Mouse (Mus musculus): ENCODE results near the gene Syngr2. TPM values are rescaled to one million over a fixed set of nuclear protein-coding genes. Genes with fewer than 3 reads are reported as not detected.
"Not testable (repeated sequence)": the region's sequence is repeated elsewhere in the genome, so short reads cannot be mapped to it uniquely, and the experiment has no call there.

Syngr2 gene
- polyA plus RNA-seq, 1 experiment from 2014 or later = 39.4 TPM

DNA sequence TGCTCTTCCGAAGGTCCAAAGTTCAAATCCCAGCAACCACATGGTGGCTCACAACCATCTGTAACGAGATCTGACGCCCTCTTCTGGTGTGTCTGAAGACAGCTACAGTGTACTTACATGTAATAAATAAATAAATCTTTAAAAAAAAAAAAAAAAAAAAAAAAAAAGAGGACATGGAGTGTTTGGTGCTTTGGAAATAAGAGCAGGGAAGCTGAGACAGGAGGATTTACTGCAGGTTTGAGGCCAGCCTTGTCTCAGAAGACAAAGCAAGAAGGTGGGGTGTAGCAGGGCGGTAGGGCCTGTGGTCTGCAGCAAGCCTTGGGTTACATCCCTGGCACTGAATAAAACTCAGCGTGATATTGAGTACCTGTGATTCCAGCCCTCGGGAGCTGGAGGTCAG, 24.0 kb downstream of the Syngr2 start:
- peaks cover 25% of the 10 kb centered on the region for H3K4me1 ChIP-seq
- not testable (repeated sequence) for H3K4me3 ChIP-seq; H3K36me3 ChIP-seq; H3K9me3 ChIP-seq (replicated peaks); H3K27me3 ChIP-seq (ENCODE audit: low read depth, poor library complexity, severe bottlenecking); DNase-seq (ENCODE audit: low spot score); H3K27ac ChIP-seq (replicated peaks)
- WGBS = 77% methylated on average over 6 of the region's 6 CpGs

GRCm38 (mm10) chr11:117834086-117834485, 24.6 kb downstream of the Syngr2 start:
- Histone ChIP-seq H3K9me3 (replicated peaks) (no peaks in the 10 kb centered on the region), H3K27ac (replicated peaks) (no peak overlapping the region), H3K4me3 (no peak overlapping the region), H3K4me1 (peaks cover 20% of the 10 kb centered on the region), H3K36me3 (no peaks in the 10 kb centered on the region), H3K27me3 (ENCODE audit: low read depth, poor library complexity, severe bottlenecking) (no peaks in the 10 kb centered on the region)
- WGBS = 97% methylated on average over 8 of the region's 8 CpGs
- no peak for DNase-seq (ENCODE audit: low spot score)

GRCm38 (mm10) chr11:117836306-117836705, 26.8 kb downstream of the Syngr2 start:
- DNase-seq (ENCODE audit: low spot score) = no peak
- H3K9me3 ChIP-seq (replicated peaks) = no peaks in the 10 kb centered on the region
- WGBS = 29% methylated on average over 13 of the region's 13 CpGs
- H3K4me3 ChIP-seq = peak overlapping the region; percentile 26; the same call in 1 of the 2 replicates
- no peak overlapping the region for H3K27ac ChIP-seq (replicated peaks)
- H3K4me1 ChIP-seq = peaks cover 17% of the 10 kb centered on the region
- H3K27me3 ChIP-seq (ENCODE audit: low read depth, poor library complexity, severe bottlenecking) = no peaks in the 10 kb centered on the region
- no peaks in the 10 kb centered on the region for H3K36me3 ChIP-seq

DNA sequence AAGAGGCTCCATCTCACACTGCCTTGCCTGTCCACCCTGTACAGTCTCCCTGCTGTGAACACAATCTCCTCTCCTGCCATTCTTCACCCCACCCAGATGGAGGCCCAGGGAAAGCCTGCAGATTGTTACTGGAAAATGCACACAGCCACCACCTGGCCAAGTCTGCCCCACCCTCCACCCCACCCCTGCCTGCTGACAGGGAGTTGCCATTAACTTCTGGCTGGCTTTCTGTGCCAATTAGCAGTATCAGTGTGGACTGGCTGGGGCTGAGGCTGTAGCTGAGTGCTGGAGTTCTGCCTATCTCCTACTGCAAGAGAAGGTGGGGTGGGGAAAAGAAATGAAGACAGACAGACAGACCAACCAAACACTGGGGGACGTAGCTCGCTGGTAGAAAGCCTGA, 29.1 kb downstream of the Syngr2 start:
- H3K4me1 ChIP-seq = peaks cover 4% of the 10 kb centered on the region; the same call in 1 of the 2 replicates
- no peaks in the 10 kb centered on the region for H3K9me3 ChIP-seq (replicated peaks)
- 78% methylated on average over 2 of the region's 2 CpGs for WGBS

DNA sequence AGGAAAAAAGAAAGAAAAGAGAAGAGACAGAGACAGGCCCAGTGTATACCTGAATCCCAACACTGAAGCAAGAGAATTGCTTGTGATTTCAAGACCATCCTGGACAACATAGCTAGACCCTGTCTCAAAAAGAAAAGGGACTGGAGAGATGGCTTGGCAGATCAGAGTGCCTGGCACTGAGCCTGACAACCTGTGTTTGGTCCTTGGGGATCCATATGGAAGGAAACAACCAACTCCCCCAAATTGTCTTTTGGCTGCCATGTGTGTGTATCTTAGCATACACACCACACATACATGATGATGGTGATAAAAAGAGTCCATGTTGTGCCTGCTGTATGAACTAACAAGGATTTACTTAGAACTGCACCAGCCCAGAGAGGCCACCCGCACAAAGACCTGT, 29.6 kb downstream of the Syngr2 start:
- Histone ChIP-seq H3K9me3 (replicated peaks) (no peaks in the 10 kb centered on the region), H3K27ac (replicated peaks) (no peak overlapping the region), H3K27me3 (ENCODE audit: low read depth, poor library complexity, severe bottlenecking) (no peaks in the 10 kb centered on the region), H3K4me1 (peaks cover 4% of the 10 kb centered on the region; the same call in 1 of the 2 replicates), H3K4me3 (no peak overlapping the region), H3K36me3 (no peaks in the 10 kb centered on the region)
- no peak for DNase-seq (ENCODE audit: low spot score)
- WGBS = 86% methylated on average over 1 of the region's 1 CpGs

More for the DNA sequence above, 29.1 kb downstream of the Syngr2 start:
- H3K27ac ChIP-seq (replicated peaks) = no peak overlapping the region
- DNase-seq (ENCODE audit: low spot score) = no peak
- H3K36me3 ChIP-seq = no peaks in the 10 kb centered on the region
- H3K27me3 ChIP-seq (ENCODE audit: low read depth, poor library complexity, severe bottlenecking) = no peaks in the 10 kb centered on the region
- no peak overlapping the region for H3K4me3 ChIP-seq

DNA sequence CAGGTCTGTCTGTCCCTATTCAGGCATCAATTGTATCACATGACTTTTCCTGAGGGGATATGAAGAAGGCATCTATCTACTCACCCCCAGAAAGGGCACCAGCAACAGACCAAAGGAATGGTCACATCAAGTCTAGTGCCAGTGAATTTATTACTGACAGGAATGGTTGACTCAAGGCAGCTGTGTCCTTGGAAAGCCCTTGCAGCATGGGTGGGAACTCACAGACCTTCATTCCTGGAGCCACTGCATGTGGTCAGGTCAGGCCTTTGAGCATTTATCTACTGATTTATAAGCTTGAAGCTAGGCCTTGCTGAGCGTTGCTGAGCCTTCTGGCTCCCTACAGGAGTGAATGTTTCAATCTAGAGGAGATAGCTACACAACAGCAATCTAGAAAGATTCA, 31.4 kb downstream of the Syngr2 start:
- Histone ChIP-seq H3K27me3 (ENCODE audit: low read depth, poor library complexity, severe bottlenecking) (no peaks in the 10 kb centered on the region), H3K36me3 (no peaks in the 10 kb centered on the region), H3K9me3 (replicated peaks) (no peaks in the 10 kb centered on the region), H3K4me1 (peaks cover 4% of the 10 kb centered on the region; the same call in 1 of the 2 replicates), H3K27ac (replicated peaks) (no peak overlapping the region), H3K4me3 (no peak overlapping the region)
- no peak for DNase-seq (ENCODE audit: low spot score)
- WGBS = 67% methylated on average over 1 of the region's 1 CpGs

DNA sequence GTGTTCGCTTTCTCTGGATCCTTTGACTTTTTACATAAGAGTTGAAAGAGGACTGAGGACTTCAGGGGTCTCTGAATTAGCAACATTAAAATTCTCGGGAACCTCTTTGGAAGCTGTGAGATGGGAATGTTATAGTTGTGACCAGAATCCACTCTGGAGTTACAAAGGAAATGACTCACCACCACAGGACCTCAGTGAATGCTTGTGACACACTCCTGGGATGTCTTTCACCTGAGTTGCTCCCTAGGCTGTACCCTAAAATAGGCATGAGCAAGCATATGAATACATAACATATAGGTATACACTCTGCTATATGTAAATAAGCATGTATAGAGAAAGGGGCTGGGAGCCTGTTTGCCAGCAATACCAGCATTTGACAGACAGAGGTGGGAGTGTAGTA, 34.0 kb downstream of the Syngr2 start:
- 91% methylated on average over 2 of the region's 2 CpGs for WGBS
- no peak overlapping the region for H3K4me3 ChIP-seq
- no peaks in the 10 kb centered on the region for H3K9me3 ChIP-seq (replicated peaks)
- H3K36me3 ChIP-seq = no peaks in the 10 kb centered on the region
- H3K27ac ChIP-seq (replicated peaks) = no peak overlapping the region
- no peak for DNase-seq (ENCODE audit: low spot score)
- peaks cover 9% of the 10 kb centered on the region for H3K4me1 ChIP-seq
- H3K27me3 ChIP-seq (ENCODE audit: low read depth, poor library complexity, severe bottlenecking) = no peaks in the 10 kb centered on the region

GRCm38 (mm10) chr11:117844997-117845396, 35.5 kb downstream of the Syngr2 start:
- Histone ChIP-seq H3K9me3 (replicated peaks) (no peaks in the 10 kb centered on the region), H3K36me3 (no peaks in the 10 kb centered on the region), H3K4me1 (peaks cover 23% of the 10 kb centered on the region), H3K4me3 (no peak overlapping the region), H3K27me3 (ENCODE audit: low read depth, poor library complexity, severe bottlenecking) (no peaks in the 10 kb centered on the region), H3K27ac (replicated peaks) (no peak overlapping the region)
- no peak for DNase-seq (ENCODE audit: low spot score)
- 64% methylated on average over 2 of the region's 2 CpGs for WGBS

DNA sequence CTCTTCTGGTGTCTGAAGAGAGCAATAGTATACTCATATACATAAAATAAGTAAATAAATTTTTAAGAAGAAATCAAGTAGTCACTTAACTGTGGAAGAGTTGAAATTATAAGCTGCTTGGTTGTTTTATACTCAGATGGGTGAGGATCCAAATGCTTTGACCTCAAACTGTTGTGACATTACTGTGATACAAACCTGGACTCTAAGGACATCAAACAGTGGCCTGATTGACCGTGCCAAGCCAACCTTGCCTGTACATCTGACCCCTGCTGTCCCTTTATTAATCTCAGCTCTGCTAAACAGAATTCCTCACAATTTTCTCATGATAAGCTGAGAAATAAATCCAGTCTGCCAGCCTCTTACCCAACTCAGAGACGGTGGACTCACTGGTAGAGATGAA, 36.2 kb downstream of the Syngr2 start:
- no peak for DNase-seq (ENCODE audit: low spot score)
- peaks cover 30% of the 10 kb centered on the region for H3K4me1 ChIP-seq
- 81% methylated on average over 2 of the region's 2 CpGs for WGBS

DNA sequence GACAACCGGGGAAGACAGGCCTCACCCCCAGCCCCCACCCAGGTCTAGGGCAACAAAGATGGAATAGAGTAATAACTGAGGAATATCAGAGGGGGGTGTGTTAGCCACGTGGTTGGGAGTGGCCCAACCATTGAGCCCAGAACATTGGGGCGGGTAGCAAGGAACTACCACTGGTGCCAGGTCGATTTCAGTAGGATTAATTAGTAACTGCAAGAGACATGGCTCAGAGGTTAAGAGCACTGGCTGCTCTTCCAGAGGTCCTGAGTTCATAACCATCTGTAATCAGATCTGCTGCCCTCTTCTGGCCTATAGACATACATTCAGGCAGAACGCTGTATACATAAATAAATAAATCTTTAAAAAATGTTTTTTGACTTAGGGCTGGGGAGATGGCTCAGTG, 37.2 kb downstream of the Syngr2 start:
- H3K27ac ChIP-seq (replicated peaks) = no peak overlapping the region
- DNase-seq (ENCODE audit: low spot score) = no peak
- H3K4me3 ChIP-seq = no peak overlapping the region
- H3K4me1 ChIP-seq = peaks cover 35% of the 10 kb centered on the region
- H3K27me3 ChIP-seq (ENCODE audit: low read depth, poor library complexity, severe bottlenecking) = no peaks in the 10 kb centered on the region
- no peaks in the 10 kb centered on the region for H3K9me3 ChIP-seq (replicated peaks)
- H3K36me3 ChIP-seq = peaks cover 13% of the 10 kb centered on the region
- WGBS = 65% methylated on average over 5 of the region's 5 CpGs

More for the DNA sequence above, 36.2 kb downstream of the Syngr2 start:
- H3K9me3 ChIP-seq (replicated peaks) = no peaks in the 10 kb centered on the region
- H3K36me3 ChIP-seq = peaks cover 4% of the 10 kb centered on the region
- H3K27ac ChIP-seq (replicated peaks) = no peak overlapping the region
- H3K27me3 ChIP-seq (ENCODE audit: low read depth, poor library complexity, severe bottlenecking) = no peaks in the 10 kb centered on the region
- H3K4me3 ChIP-seq = no peak overlapping the region

GRCm38 (mm10) chr11:117847593-117848215, 38.2 kb downstream of the Syngr2 start:
- peaks cover 35% of the 10 kb centered on the region for H3K4me1 ChIP-seq
- WGBS = 88% methylated on average over 7 of the region's 7 CpGs
- no peaks in the 10 kb centered on the region for H3K27me3 ChIP-seq (ENCODE audit: low read depth, poor library complexity, severe bottlenecking)
- peak overlapping the region; percentile 97 for H3K27ac ChIP-seq (replicated peaks)
- peak overlapping the region; percentile 81 for H3K4me3 ChIP-seq
- H3K9me3 ChIP-seq (replicated peaks) = no peaks in the 10 kb centered on the region
- H3K36me3 ChIP-seq = peaks cover 23% of the 10 kb centered on the region
- no peak for DNase-seq (ENCODE audit: low spot score)

DNA sequence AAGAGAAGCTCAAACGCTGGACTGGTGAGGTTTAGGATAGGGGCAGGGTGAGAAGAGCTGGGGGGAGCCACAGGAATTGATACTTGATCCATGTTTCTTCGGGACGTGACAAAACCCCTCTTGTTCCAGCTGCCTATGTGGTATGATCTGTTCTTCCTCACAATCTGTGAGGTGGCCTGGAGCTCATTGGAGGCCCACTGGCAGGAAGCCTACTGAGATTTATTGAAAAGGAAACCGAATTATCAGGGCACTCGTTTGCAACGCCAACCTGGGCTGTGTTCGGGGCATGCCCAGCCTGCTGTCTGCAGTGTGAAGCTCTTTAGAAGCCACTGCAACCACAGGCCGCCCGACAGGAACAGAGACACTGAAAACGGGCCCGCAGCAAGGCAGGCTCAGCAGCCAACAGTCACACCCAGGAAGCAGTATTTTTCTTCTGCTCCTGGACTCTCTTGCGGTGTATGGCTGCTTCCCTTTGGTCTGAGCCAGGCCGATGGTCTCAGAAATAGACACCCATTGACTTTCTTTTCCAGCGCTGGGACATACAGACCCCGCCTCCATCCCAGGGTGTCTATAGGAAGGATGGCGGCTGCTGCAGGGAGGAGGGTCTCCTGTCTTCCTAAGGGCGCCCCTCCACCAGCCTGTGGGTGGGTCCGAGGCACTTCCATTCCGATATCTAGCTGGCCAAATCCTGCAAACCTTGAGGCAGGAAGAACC, 39.0 kb downstream of the Syngr2 start:
- Histone ChIP-seq H3K36me3 (peaks cover 30% of the 10 kb centered on the region), H3K4me3 (peak overlapping the region; percentile 81), H3K9me3 (replicated peaks) (no peaks in the 10 kb centered on the region), H3K4me1 (peaks cover 35% of the 10 kb centered on the region), H3K27me3 (ENCODE audit: low read depth, poor library complexity, severe bottlenecking) (no peaks in the 10 kb centered on the region), H3K27ac (replicated peaks) (peak overlapping the region; percentile 97)
- WGBS = 17% methylated on average over 19 of the region's 19 CpGs
- DNase-seq (ENCODE audit: low spot score) = no peak

- Histone ChIP-seq H3K4me1 (peaks cover 35% of the 10 kb centered on the region), H3K27ac (replicated peaks) (peak within 1 kb of the TSS; percentile 97), H3K4me3 (peak within 1 kb of the TSS; percentile 81), H3K36me3 (peaks cover 38% of the 10 kb centered on the region), H3K27me3 (ENCODE audit: low read depth, poor library complexity, severe bottlenecking) (no peaks in the 10 kb centered on the region), H3K9me3 (replicated peaks) (no peaks in the 10 kb centered on the region)
- under 1% methylated on average over 51 of the region's 51 CpGs for WGBS
- peak; percentile 96 for DNase-seq (ENCODE audit: low spot score)
These were observed 39.7 kb downstream of the Syngr2 start, which contains the start of gene Birc5 for GRCm38 (mm10) chr11:117848985-117849671. Gene Birc5, plus strand, starts transcription at chr11:117849251.
